Mouse (Mus musculus) CH12.LX (cell line): ENCODE results near the gene Wars. TPM values are rescaled to one million over a fixed set of nuclear protein-coding genes. Genes with fewer than 3 reads are reported as not detected.

Experiments used
- DNase-seq: peaks from one replicate; pipeline ENCODE4 v3.0.0-alpha.2; 2013; ENCODE audit errors: extremely low read depth
- H3K27ac ChIP-seq: 2 replicates; pipeline ENCODE4 v1.5.1; 2012; ENCODE audit warnings: low read depth, mild to moderate bottlenecking, control low read depth, moderate library complexity; ENCODE audit not compliant: insufficient read depth
- H3K27me3 ChIP-seq: replicated peaks from 2 replicates; pipeline ENCODE3; 2012; ENCODE audit warnings: inconsistent platforms
- H3K36me3 ChIP-seq, 2 experiments: replicated peaks in 1 of 2; 2 replicates each; pipeline versions ENCODE3 to v1.6.1; 2012; ENCODE audit warnings: inconsistent platforms in 1 of 2, low read length in 1 of 2, mild to moderate bottlenecking in 1 of 2, mixed read lengths in 1 of 2, moderate library complexity in 1 of 2; ENCODE audit not compliant: control insufficient read depth in 1 of 2, insufficient read depth in 1 of 2
- H3K4me1 ChIP-seq, 2 experiments: 2 replicates each; pipeline ENCODE4 v1.6.1; 2012; ENCODE audit warnings: inconsistent platforms in 1 of 2, moderate library complexity in 1 of 2; ENCODE audit not compliant: insufficient read depth in 2 of 2, control insufficient read depth in 1 of 2
- H3K4me2 ChIP-seq: 2 replicates; pipeline ENCODE4 v1.6.1; 2012; ENCODE audit warnings: low read depth, mild to moderate bottlenecking, control low read depth; ENCODE audit not compliant: poor library complexity, insufficient read depth, severe bottlenecking
- H3K4me3 ChIP-seq, 3 experiments: fragments of 150-350 bp in 1 of 3; sonication (generic) in 1 of 3; replicated peaks in 1 of 3; 2 replicates each; pipeline versions ENCODE3 to v1.5.1; 2011 to 2012; ENCODE audit warnings: low read depth in 2 of 3, low read length in 2 of 3, mild to moderate bottlenecking in 2 of 3, moderate library complexity in 2 of 3, control low read depth in 1 of 3, improper control_type of control experiment in 1 of 3, inconsistent platforms in 1 of 3, mixed read lengths in 1 of 3; ENCODE audit not compliant: poor library complexity in 1 of 3
- H3K79me2 ChIP-seq: replicated peaks from 2 replicates; pipeline ENCODE4 v1.6.1; 2012; ENCODE audit warnings: mild to moderate bottlenecking, moderate library complexity; ENCODE audit not compliant: control insufficient read depth, poor library complexity, insufficient read depth, severe bottlenecking; ENCODE audit errors: extremely low read depth
- H3K9ac ChIP-seq: 2 replicates; pipeline ENCODE4 v1.6.1; 2012; ENCODE audit warnings: low read depth, mild to moderate bottlenecking, control low read depth, moderate library complexity; ENCODE audit not compliant: insufficient read depth
- H3K9me3 ChIP-seq: replicated peaks from 2 replicates; pipeline ENCODE3; 2012; ENCODE audit warnings: low read length, inconsistent platforms, mixed read lengths
- CHD1 ChIP-seq: IDR thresholded peaks from 2 replicates; pipeline ENCODE4 v1.6.1; 2012; ENCODE audit warnings: low read depth, low read length, improper control_type of control experiment, inconsistent platforms
- CHD2 ChIP-seq: IDR thresholded peaks from 2 replicates; pipeline ENCODE4 v1.6.1; 2011; ENCODE audit warnings: low read length, improper control_type of control experiment
- CTCF ChIP-seq, 2 experiments: IDR thresholded peaks in 1 of 2; conservative IDR thresholded peaks in 1 of 2; 2 replicates each; pipeline ENCODE4 v1.5.1; 2011 to 2012; ENCODE audit warnings: low read depth in 2 of 2, low read length in 2 of 2, improper control_type of control experiment in 1 of 2, inconsistent platforms in 1 of 2, mild to moderate bottlenecking in 1 of 2, moderate library complexity in 1 of 2
- E2F4 ChIP-seq: IDR thresholded peaks from 2 replicates; pipeline ENCODE4 v1.6.1; 2011; ENCODE audit warnings: low read depth, low read length, improper control_type of control experiment; ENCODE audit not compliant: insufficient replicate concordance
- GABPA ChIP-seq: IDR thresholded peaks from 2 replicates; pipeline ENCODE4 v1.6.1; 2012; ENCODE audit warnings: low read depth, low read length, improper control_type of control experiment, inconsistent platforms; ENCODE audit not compliant: insufficient replicate concordance
- SIN3A ChIP-seq: IDR thresholded peaks from 2 replicates; pipeline ENCODE4 v1.6.1; 2012; ENCODE audit warnings: low read length, improper control_type of control experiment, inconsistent platforms
- TBP ChIP-seq: conservative IDR thresholded peaks from 2 replicates; pipeline ENCODE4 v1.6.1; 2011; ENCODE audit warnings: low read depth, low read length, improper control_type of control experiment
- TCF12 ChIP-seq: IDR thresholded peaks from 2 replicates; pipeline ENCODE4 v1.6.1; 2014; ENCODE audit warnings: low read depth, mild to moderate bottlenecking, inconsistent platforms, low read length, improper control_type of control experiment
- UBTF ChIP-seq: IDR thresholded peaks from 2 replicates; pipeline ENCODE4 v1.6.1; 2012; ENCODE audit warnings: low read depth, mild to moderate bottlenecking, inconsistent platforms, low read length, improper control_type of control experiment, moderate library complexity
- ZMIZ1 ChIP-seq: IDR thresholded peaks from 2 replicates; pipeline ENCODE4 v1.6.1; 2012; ENCODE audit warnings: low read depth, mild to moderate bottlenecking, inconsistent platforms, low read length, improper control_type of control experiment
- dilution Hi-C: fragments of 300-500 bp; cut with MboI; formaldehyde crosslinking; loops from 2 replicates; pipeline ENCODE4 v1.14.3; 2020; ENCODE audit warnings: low sequenced_read_pairs; ENCODE audit not compliant: extremely low pct_unique_long_range_greater_than_20kb, extremely low pct_ligation_motif_present
- in situ Hi-C: fragments of 300-500 bp; cut with MboI; formaldehyde crosslinking; loops from 3 replicates; pipeline ENCODE4 v1.14.3; 2019; ENCODE audit warnings: low sequenced_read_pairs, low pct_ligation_motif_present, low pct_unique_long_range_greater_than_20kb, mixed read lengths
- polyA plus RNA-seq: library from polyadenylated mRNA; unstranded; fragments of >175 nt; gene quantifications from 2 replicates; pipeline ENCODE4 v1.2.1, GENCODE M21; 2012; ENCODE audit warnings: low read depth; ENCODE audit not compliant: insufficient read length
- total RNA-seq, 2 experiments: library from RNA; depleted of rRNA; stranded (reverse); fragments of 300-350 nt in 1 of 2; fragments of >200 nt in 1 of 2; gene quantifications; 2 replicates each; pipeline ENCODE4 v1.2.3; 2012 to 2014

Gene Wars
- total and polyA plus RNA-seq, 3 experiments, result 73.5 to 93.5 (median 88.0) TPM

GRCm38 (mm10) chr12:108850886-108851285 lies 43.1 kb downstream of the Wars start:
- in situ Hi-C loops, result no loop called here
- Histone ChIP-seq H3K79me2 (no peaks in the 10 kb centered on the region), H3K9me3 (no peaks in the 10 kb centered on the region), H3K27ac (no peak overlapping the region), H3K9ac (no peak overlapping the region), H3K4me3 (no peak overlapping the region), H3K27me3 (no peaks in the 10 kb centered on the region), H3K4me1 (no peaks in the 10 kb centered on the region), H3K4me2 (no peak overlapping the region), H3K36me3 (peaks cover under 1 to 25% of the 10 kb centered on the region in 2 experiments)
- no peak for TF ChIP-seq CHD1
- TF ChIP-seq UBTF, result no peak
- DNase-seq, result no peak
- dilution Hi-C loops, result no loop called here

- Histone ChIP-seq H3K27me3 (no peaks in the 10 kb centered on the region), H3K79me2 (no peaks in the 10 kb centered on the region), H3K9me3 (no peaks in the 10 kb centered on the region), H3K9ac (no peak overlapping the region), H3K4me2 (no peak overlapping the region), H3K4me3 (no peak overlapping the region), H3K4me1 (no peaks in the 10 kb centered on the region), H3K27ac (no peak overlapping the region), H3K36me3 (peaks cover 0 to 22% of the 10 kb centered on the region in 2 experiments)
- no peak for DNase-seq
- TF ChIP-seq CHD2 (no peak), CTCF (conservative IDR thresholded peaks at IDR 0.05 in 1 of 2, IDR thresholded peaks at IDR 0.05 in 1 of 2; ENCODE audit: low read depth in 2 of 2, low read length in 2 of 2) (no peak), E2F4 (no peak), TCF12 (no peak), SIN3A (no peak)
- in situ Hi-C loops (no loop called here), dilution Hi-C loops (no loop called here)
Observed at GRCm38 (mm10) chr12:108850129-108850528, 43.8 kb downstream of the Wars start.

- Histone ChIP-seq H3K9me3 (no peaks in the 10 kb centered on the region), H3K4me1 (no peaks in the 10 kb centered on the region), H3K4me3 (no peak overlapping the region), H3K27ac (no peak overlapping the region), H3K36me3 (peaks cover 0 to 24% of the 10 kb centered on the region in 2 experiments)
- TF ChIP-seq ZMIZ1 (no peak), UBTF (no peak), E2F4 (no peak), TBP (no peak), GABPA (no peak)
- TF ChIP-seq, all 38 proteins: peak for 0
- Histone ChIP-seq H3K27me3 (no peaks in the 10 kb centered on the region), H3K4me2 (no peak overlapping the region), H3K9ac (no peak overlapping the region), H3K79me2 (no peaks in the 10 kb centered on the region)
- dilution Hi-C loops (no loop called here), in situ Hi-C loops (no loop called here)
- DNase-seq, result no peak
Observed at GRCm38 (mm10) chr12:108849488-108850022, 44.4 kb downstream of the Wars start.
